Mouse (Mus musculus) limb, embryonic 11.5 days (tissue): ENCODE results near the gene Pxn. TPM values are rescaled to one million over a fixed set of nuclear protein-coding genes. Genes with fewer than 3 reads are reported as not detected.

Experiments
- ATAC-seq: fragments of 200-750 bp; cut with Nextera tagmentation; 2 replicates; pipeline ENCODE4 v1.8.0; 2017; ENCODE audit warnings: low read depth; ENCODE audit not compliant: insufficient number of reproducible peaks, low FRiP score, low TSS enrichment
- DNase-seq: peaks from one replicate; pipeline ENCODE4 v3.0.0-alpha.2; 2015; ENCODE audit warnings: low spot score
- H3K27ac ChIP-seq: fragments of 300-500 bp; sonication (generic); replicated peaks from 2 replicates; pipeline ENCODE4 v1.5.1; 2014; ENCODE audit warnings: low read depth, mild to moderate bottlenecking, low read length
- H3K27me3 ChIP-seq: fragments of 300-500 bp; sonication (generic); 2 replicates; pipeline ENCODE4 v1.6.1; 2014; ENCODE audit warnings: mild to moderate bottlenecking, low read length, mixed read lengths; ENCODE audit not compliant: control insufficient read depth, insufficient read depth
- H3K36me3 ChIP-seq: fragments of 300-500 bp; sonication (generic); 2 replicates; pipeline ENCODE4 v1.6.1; 2014; ENCODE audit warnings: mild to moderate bottlenecking, low read length, moderate library complexity, mixed read lengths; ENCODE audit not compliant: control insufficient read depth, insufficient read depth
- H3K4me1 ChIP-seq: fragments of 300-500 bp; sonication (generic); 2 replicates; pipeline ENCODE4 v1.6.1; 2014; ENCODE audit warnings: low read length, mixed read lengths; ENCODE audit not compliant: control insufficient read depth, insufficient read depth
- H3K4me2 ChIP-seq: fragments of 300-500 bp; sonication (generic); 2 replicates; pipeline ENCODE4 v1.6.1; 2014; ENCODE audit warnings: low read depth, mild to moderate bottlenecking, moderate library complexity; ENCODE audit not compliant: severe bottlenecking
- H3K4me3 ChIP-seq: fragments of 300-500 bp; sonication (generic); 2 replicates; pipeline ENCODE4 v1.5.1; 2014; ENCODE audit warnings: low read depth, low read length
- H3K9ac ChIP-seq: fragments of 300-500 bp; sonication (generic); 2 replicates; pipeline ENCODE4 v1.6.1; 2014; ENCODE audit warnings: mild to moderate bottlenecking, low read length
- H3K9me3 ChIP-seq: fragments of 300-500 bp; sonication (generic); 2 replicates; pipeline ENCODE4 v1.6.1; 2016; ENCODE audit warnings: low read length; ENCODE audit not compliant: control insufficient read depth
- WGBS: fragments of 180-500 bp; shearing (Covaris S2); extraction: QIAGEN DNeasy Blood & Tissue Kit; methylation state at CpG from one replicate; pipeline ENCODE4 v1.1.7; 2014; 5-methylcytosine and 5-hydroxymethylcytosine counted together
- polyA plus RNA-seq: library from polyadenylated mRNA; unstranded; fragments of >200 nt; fragmentation: Nextera tagmentation; extraction: Ambion mirVana; gene quantifications from 2 replicates; pipeline ENCODE4 v1.2.1, GENCODE M21; 2014

Pxn gene
- polyA plus RNA-seq, 1 experiment from 2014 or later: 17.7 TPM

DNA sequence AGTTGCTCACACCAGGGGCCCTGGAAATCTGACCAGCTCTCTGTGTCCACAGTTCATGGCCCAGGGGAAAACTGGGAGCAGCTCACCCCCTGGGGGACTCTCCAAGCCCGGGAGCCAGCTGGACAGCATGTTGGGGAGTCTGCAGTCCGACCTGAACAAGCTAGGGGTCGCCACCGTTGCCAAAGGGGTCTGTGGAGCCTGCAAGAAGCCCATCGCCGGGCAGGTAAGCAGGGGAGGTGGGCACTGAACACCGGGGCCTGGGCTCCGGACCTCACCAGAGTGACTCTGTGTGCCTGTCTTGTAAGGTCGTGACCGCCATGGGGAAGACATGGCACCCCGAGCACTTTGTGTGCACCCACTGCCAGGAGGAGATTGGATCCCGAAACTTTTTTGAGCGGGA is 45.3 kb downstream of the Pxn start:
- H3K9ac ChIP-seq: no peak overlapping the region
- no peak overlapping the region for H3K4me2 ChIP-seq
- no peak overlapping the region for H3K4me3 ChIP-seq
- H3K36me3 ChIP-seq: peaks cover 18% of the 10 kb centered on the region
- no peaks in the 10 kb centered on the region; the same call in 1 of the 2 replicates for H3K4me1 ChIP-seq
- H3K27ac ChIP-seq: no peak overlapping the region
- DNase-seq (no peak), ATAC-seq (no peak)
- 85% methylated on average over 13 of the region's 13 CpGs for WGBS
- H3K27me3 ChIP-seq: no peaks in the 10 kb centered on the region
- no peaks in the 10 kb centered on the region for H3K9me3 ChIP-seq

DNA sequence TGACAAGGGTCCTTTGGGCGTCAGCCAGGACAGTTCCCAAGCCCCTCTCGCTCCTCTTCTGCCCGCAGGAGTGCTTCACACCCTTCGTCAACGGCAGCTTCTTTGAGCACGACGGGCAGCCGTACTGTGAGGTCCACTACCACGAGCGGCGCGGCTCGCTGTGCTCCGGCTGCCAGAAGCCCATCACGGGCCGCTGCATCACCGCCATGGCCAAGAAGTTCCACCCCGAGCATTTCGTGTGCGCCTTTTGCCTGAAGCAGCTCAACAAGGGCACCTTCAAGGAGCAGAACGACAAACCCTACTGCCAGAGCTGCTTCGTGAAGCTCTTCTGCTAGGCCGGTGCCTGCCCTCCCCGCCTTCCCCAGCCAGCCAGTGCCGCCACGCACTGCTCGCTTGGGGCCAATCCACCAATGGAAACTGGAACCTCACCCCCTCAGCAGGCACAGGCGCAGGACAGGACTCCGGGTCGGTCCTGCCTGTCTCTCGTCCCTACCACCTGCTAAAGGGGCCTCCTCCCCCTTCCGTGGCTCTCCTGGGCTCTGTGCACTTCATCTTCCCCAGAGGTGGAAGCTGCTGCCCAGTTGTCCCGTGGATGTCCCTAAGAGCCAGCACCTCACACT is 47.4 kb downstream of the Pxn start:
- Histone ChIP-seq H3K9ac (no peak overlapping the region), H3K36me3 (peaks cover 12% of the 10 kb centered on the region)

DNA sequence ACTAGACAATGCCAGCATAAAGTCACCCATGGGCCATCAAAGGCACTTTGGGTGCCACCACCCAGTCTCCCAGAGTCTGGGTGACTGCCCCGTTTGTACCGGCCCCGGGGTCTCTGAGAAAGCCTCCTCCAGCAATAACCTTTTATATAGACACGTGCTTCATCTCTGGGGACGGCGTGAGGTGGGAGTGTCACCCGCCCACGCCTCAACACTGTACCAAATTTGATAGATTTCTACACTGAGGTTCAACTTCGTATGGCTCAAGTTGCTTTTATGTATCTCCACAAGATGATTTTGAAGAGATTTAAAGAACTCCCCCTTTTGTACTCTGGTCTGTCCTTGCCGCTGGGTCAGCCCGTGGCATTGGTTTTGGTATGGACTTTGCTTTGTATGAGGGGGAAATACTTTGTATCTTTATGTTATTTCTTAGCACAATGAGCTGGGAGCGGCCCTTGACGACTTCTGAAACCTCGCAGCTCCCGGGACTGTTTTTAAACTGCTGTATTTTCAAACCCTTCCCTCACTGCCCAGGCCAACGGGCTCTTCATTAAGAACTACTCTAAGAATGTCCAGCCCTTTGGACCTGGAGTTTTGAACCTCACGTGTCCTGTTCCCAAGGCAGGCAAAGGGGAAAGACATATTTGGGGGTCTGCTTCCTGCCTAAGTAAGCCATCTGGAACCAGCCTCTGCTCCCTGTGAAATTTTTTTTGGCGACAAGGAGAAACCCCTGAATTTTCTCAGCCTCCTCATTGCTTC is 48.2 kb downstream of the Pxn start:
- ATAC-seq (no peak), DNase-seq (no peak)
- Histone ChIP-seq H3K9me3 (no peaks in the 10 kb centered on the region), H3K4me3 (no peak overlapping the region), H3K27ac (no peak overlapping the region), H3K36me3 (peaks cover 12% of the 10 kb centered on the region), H3K9ac (no peak overlapping the region), H3K4me2 (no peak overlapping the region), H3K27me3 (no peaks in the 10 kb centered on the region), H3K4me1 (no peaks in the 10 kb centered on the region)
- 92% methylated on average over 18 of the region's 18 CpGs for WGBS

More for the DNA sequence above, 47.4 kb downstream of the Pxn start:
- H3K4me2 ChIP-seq: no peak overlapping the region
- H3K4me1 ChIP-seq: no peaks in the 10 kb centered on the region
- no peak overlapping the region for H3K27ac ChIP-seq
- no peaks in the 10 kb centered on the region for H3K27me3 ChIP-seq
- no peaks in the 10 kb centered on the region for H3K9me3 ChIP-seq
- WGBS: 90% methylated on average over 33 of the region's 33 CpGs
- ATAC-seq (no peak), DNase-seq (no peak)
- H3K4me3 ChIP-seq: no peak overlapping the region

DNA sequence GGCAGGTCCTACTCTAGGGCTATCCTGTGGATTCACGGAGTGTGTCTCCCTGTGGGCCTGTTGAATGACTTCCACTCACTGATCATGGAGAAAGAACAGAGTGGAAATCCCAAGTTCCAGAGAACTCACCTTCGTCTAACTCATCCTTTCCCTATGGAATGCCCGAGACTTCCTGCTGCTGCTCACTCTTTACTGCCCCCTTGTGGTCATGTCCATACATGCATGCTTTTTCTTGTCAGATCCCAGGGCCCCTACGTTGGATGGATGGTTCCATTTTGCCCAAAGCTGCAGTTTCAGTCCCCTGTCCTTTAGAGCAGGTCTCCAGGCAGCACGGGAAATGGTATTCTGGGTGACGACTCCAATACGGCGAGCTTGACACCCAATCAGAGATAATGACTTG is 49.7 kb downstream of the Pxn start:
- WGBS: 9% methylated on average over 8 of the region's 8 CpGs
- H3K4me1 ChIP-seq: peaks cover 6% of the 10 kb centered on the region; the same call in 1 of the 2 replicates
- no peak overlapping the region for H3K27ac ChIP-seq
- H3K36me3 ChIP-seq: peaks cover 17% of the 10 kb centered on the region
- H3K9ac ChIP-seq: no peak overlapping the region
- no peak for ATAC-seq
- no peaks in the 10 kb centered on the region for H3K9me3 ChIP-seq
- no peak overlapping the region for H3K4me3 ChIP-seq
- no peaks in the 10 kb centered on the region for H3K27me3 ChIP-seq
- peak; percentile 88 for DNase-seq
- no peak overlapping the region for H3K4me2 ChIP-seq

DNA sequence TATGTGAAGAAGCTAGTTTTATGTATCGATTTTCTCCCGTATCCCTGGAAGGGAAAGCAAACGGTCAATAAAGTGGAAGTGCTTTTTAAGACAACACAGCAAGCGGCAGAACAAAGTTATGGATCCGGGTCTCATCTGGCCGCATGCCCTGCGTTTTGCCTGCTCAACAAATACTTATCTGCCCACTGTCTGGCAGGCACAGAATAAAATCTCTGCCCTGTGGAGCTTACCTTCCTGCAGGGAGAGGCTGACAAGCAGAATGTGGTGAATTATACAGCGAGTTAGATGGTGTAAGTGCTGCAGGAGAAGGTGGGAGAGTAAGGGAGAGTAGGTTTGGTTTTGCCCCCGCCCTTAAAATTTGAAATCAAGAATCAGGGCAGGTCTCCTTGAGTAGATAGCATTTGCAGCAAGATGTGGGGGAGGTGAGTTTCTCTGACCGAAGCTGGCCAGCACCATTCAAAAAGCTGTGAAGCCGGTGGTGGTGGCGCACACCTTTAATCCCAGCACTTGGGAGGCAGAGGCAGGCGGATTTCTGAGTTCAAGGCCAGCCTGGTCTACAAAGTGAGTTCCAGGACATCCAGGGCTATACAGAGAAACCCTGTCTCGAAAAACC is 51.8 kb downstream of the Pxn start:
- 89% methylated on average over 14 of the region's 14 CpGs for WGBS
- DNase-seq (no peak), ATAC-seq (no peak)
- H3K9ac ChIP-seq: no peak overlapping the region
- H3K27me3 ChIP-seq: no peaks in the 10 kb centered on the region
- peaks cover 6% of the 10 kb centered on the region; the same call in 1 of the 2 replicates for H3K4me1 ChIP-seq
- H3K9me3 ChIP-seq: no peaks in the 10 kb centered on the region
- no peak overlapping the region for H3K4me2 ChIP-seq
- no peak overlapping the region for H3K4me3 ChIP-seq
- no peak overlapping the region for H3K27ac ChIP-seq
- peaks cover 20% of the 10 kb centered on the region for H3K36me3 ChIP-seq

DNA sequence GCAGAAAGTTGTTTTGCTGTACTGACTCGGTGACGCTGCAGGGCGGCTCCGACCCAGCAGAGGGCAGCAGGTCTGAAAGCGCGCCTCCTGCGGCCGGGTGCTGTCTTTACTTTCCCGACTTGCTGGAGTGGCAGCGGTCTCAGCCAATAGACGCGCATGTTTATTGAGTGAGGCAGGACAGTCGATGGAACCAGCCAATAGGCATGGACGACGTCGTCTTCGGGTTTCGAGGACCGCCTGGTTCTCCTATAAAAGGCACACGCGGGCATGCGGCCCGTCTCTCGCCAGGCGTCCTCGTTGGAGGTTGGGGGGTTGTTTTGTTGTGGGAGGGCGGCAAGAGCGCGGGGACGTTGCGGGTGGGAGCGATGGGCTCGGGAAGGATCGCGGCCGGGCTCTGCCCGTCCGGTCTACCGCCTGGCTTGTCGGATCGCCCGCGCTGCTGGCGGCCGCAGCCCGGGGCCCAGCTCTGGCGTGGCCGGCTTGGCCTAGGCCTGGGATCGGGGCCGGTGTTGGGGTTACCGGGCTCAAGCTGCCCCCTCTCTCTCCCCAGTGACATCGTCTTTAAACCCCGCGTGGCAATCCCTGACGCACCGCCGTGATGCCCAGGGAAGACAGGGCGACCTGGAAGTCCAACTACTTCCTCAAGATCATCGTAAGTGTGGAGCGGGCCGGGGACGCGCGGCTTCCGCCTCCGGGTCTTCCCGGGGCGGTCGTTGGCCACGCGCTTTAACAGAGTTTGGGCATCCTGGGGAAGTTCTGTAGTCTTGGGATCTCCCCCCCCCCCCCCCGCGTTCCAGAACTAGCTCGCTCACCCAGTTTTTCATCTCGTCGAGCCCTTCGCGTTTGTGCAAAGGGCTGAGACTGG is 53.0 kb downstream of the Pxn start, which contains the start of gene Rplp0:
Gene Rplp0, plus strand, starts transcription at position 231 of the 865 bp plus-strand sequence.
- H3K4me2 ChIP-seq: peak within 1 kb of the TSS; percentile 85
- peaks cover 22% of the 10 kb centered on the region for H3K36me3 ChIP-seq
- no peaks in the 10 kb centered on the region for H3K27me3 ChIP-seq
- peak within 1 kb of the TSS; percentile 97 for H3K4me3 ChIP-seq
- peaks cover 6% of the 10 kb centered on the region; the same call in 1 of the 2 replicates for H3K4me1 ChIP-seq
- peak within 1 kb of the TSS; percentile 98 for H3K9ac ChIP-seq
- DNase-seq (peak; percentile 100), ATAC-seq (peak; percentile 97)
- H3K9me3 ChIP-seq: no peaks in the 10 kb centered on the region
- H3K27ac ChIP-seq: 0 out of 2 replicates have a peak within 1 kb of the TSS, but pooled peaks have one; percentile 36
- under 1% methylated on average over 78 of the region's 78 CpGs for WGBS

DNA sequence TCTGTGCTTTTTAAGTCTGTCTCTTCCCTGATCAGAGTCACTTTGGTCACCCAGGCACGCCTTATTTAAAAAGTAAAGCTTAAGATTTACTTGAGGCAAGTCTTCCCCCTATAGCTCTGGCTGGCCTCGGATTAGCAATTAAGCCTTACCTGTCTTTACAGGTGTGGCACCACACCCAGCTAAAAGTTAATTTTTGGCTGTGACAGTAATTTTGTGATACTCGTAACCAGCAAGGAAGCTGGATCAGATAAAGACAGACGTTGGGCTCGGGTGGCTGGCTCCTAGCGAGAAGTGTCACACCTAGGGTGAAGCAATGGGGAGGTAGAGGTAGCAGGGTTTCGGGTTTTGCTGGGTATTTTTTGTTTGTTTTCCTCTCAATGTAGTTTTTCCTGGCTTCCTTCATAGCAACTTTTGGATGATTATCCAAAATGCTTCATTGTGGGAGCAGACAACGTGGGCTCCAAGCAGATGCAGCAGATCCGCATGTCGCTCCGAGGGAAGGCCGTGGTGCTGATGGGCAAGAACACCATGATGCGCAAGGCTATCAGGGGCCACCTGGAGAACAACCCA is 53.9 kb downstream of the Pxn start:
- 35% methylated on average over 13 of the region's 13 CpGs for WGBS
- H3K9ac ChIP-seq: peak overlapping the region; percentile 98
- DNase-seq (no peak), ATAC-seq (no peak)
- H3K4me2 ChIP-seq: peak overlapping the region; percentile 85
- H3K4me1 ChIP-seq: peaks cover 6% of the 10 kb centered on the region; the same call in 1 of the 2 replicates
- H3K9me3 ChIP-seq: no peaks in the 10 kb centered on the region
- no peaks in the 10 kb centered on the region for H3K27me3 ChIP-seq
- H3K36me3 ChIP-seq: peaks cover 21% of the 10 kb centered on the region
- 0 out of 2 replicates have a peak overlapping the region, but pooled peaks have one; percentile 36 for H3K27ac ChIP-seq
- peak overlapping the region; percentile 97 for H3K4me3 ChIP-seq
